Mouse (Mus musculus) CD4-positive, CD25-positive, alpha-beta regulatory T cell, adult 2 months (primary cell): ENCODE results near the gene Iqsec1.

Source experiments
- DNase-seq: peaks from one replicate; pipeline ENCODE4 v3.0.0-alpha.2; 2012; ENCODE audit warnings: low read depth, low spot score

Iqsec1 gene

GRCm38 (mm10) chr6:90783945-90784344, 204.5 kb downstream of the Iqsec1 start:
- no peak for DNase-seq

GRCm38 (mm10) chr6:90783176-90783575, 205.3 kb downstream of the Iqsec1 start:
- no peak for DNase-seq

- DNase-seq, result peak; percentile 78
These were observed 206.3 kb downstream of the Iqsec1 start for GRCm38 (mm10) chr6:90781921-90782770.

GRCm38 (mm10) chr6:90780532-90780931, 208.0 kb downstream of the Iqsec1 start:
- DNase-seq, result no peak

- DNase-seq, result no peak
These were observed 209.6 kb downstream of the Iqsec1 start for GRCm38 (mm10) chr6:90778841-90779240.

- no peak for DNase-seq
These were observed 211.2 kb downstream of the Iqsec1 start for GRCm38 (mm10) chr6:90777302-90777701.

GRCm38 (mm10) chr6:90775606-90776005, 212.9 kb downstream of the Iqsec1 start:
- no peak for DNase-seq

- no peak for DNase-seq
These were observed 214.7 kb downstream of the Iqsec1 start for GRCm38 (mm10) chr6:90773811-90774233.

GRCm38 (mm10) chr6:90772120-90772519, 216.4 kb downstream of the Iqsec1 start:
- DNase-seq, result no peak

GRCm38 (mm10) chr6:90768526-90768925, 220.0 kb downstream of the Iqsec1 start:
- no peak for DNase-seq

- DNase-seq, result no peak
These were observed 220.6 kb downstream of the Iqsec1 start for GRCm38 (mm10) chr6:90767874-90768273.

- no peak for DNase-seq
These were observed 223.7 kb downstream of the Iqsec1 start for GRCm38 (mm10) chr6:90764753-90765152.

- no peak for DNase-seq
These were observed 224.4 kb downstream of the Iqsec1 start for GRCm38 (mm10) chr6:90763959-90764591.

- DNase-seq, result no peak
These were observed 225.2 kb downstream of the Iqsec1 start for GRCm38 (mm10) chr6:90763295-90763694.

- no peak for DNase-seq
These were observed 226.3 kb downstream of the Iqsec1 start for GRCm38 (mm10) chr6:90762120-90762736.

GRCm38 (mm10) chr6:90761301-90762056, 227.0 kb downstream of the Iqsec1 start:
- DNase-seq, result no peak

GRCm38 (mm10) chr6:90760886-90761285, 227.6 kb downstream of the Iqsec1 start:
- DNase-seq, result no peak

GRCm38 (mm10) chr6:90759754-90760153, 228.7 kb downstream of the Iqsec1 start:
- DNase-seq, result no peak

GRCm38 (mm10) chr6:90758155-90758554, 230.3 kb downstream of the Iqsec1 start:
- no peak for DNase-seq

- peak; percentile 64 for DNase-seq
These were observed 231.0 kb downstream of the Iqsec1 start for GRCm38 (mm10) chr6:90757427-90757883.

GRCm38 (mm10) chr6:90756561-90756960, 231.9 kb downstream of the Iqsec1 start:
- no peak for DNase-seq

- no peak for DNase-seq
These were observed 232.9 kb downstream of the Iqsec1 start for GRCm38 (mm10) chr6:90755613-90755941.
